Mouse (Mus musculus): ENCODE results near the gene Cdk20. TPM values are rescaled to one million over a fixed set of nuclear protein-coding genes. Genes with fewer than 3 reads are reported as not detected.
"Not testable (repeated sequence)": the region's sequence is repeated elsewhere in the genome, so short reads cannot be mapped to it uniquely, and the experiment has no call there.

Cdk20 gene
- polyA plus RNA-seq, 1 experiment from 2014 or later: 8.6 TPM

DNA sequence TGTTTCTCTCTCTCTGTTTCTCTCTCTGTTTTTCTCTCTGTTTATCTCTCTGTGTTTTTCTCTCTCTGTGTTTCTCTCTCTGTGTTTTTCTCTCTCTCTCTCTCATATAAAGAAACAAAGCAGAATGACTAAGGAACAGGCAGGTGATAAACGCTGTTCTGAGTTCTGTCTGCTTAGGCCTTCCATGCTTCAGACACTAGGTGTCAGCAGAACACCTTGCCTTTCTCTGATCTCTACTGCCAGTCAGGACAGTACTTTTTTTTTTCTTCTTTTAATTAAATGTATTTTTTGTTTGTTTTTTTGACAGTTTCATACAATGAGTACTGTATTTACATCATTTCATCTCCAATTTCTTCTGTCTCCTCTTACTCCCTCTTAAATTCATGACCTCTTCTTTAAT is 2.8 kb upstream of the Cdk20 start:
- no peaks in the 10 kb centered on the region for H3K36me3 ChIP-seq
- H3K9me3 ChIP-seq: no peaks in the 10 kb centered on the region
- no peaks in the 10 kb centered on the region for H3K27me3 ChIP-seq (replicated peaks)
- no peak overlapping the region for H3K27ac ChIP-seq
- H3K4me1 ChIP-seq (replicated peaks): peaks cover 11% of the 10 kb centered on the region; the same call in 1 of the 2 replicates
- H3K4me2 ChIP-seq (replicated peaks): no peak overlapping the region
- H3K4me3 ChIP-seq (replicated peaks): no peak overlapping the region
- 21% methylated on average over 1 of the region's 1 CpGs for WGBS
- ATAC-seq: no peak
- H3K9ac ChIP-seq: no peak overlapping the region

DNA sequence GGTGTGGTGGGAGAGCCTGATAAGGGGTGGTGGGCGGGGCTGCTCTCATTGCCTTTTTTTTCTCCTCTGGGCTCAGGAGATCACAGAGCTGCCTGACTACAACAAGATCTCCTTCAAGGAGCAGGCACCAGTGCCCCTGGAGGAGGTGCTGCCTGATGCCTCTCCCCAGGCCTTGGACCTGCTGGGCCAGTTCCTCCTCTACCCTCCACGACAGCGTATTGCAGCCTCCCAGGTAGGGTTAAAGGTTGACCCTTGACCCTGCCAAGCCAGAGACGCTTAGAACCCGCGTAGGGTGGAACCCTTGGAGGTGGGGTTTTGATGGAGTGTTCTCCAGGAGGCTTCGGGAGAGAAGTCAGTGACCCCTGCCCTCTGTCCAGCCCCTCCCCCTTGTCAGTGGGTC is 5.7 kb downstream of the Cdk20 start:
- H3K4me2 ChIP-seq (replicated peaks): no peak overlapping the region
- no peak overlapping the region for H3K27ac ChIP-seq
- peak; percentile 64 for ATAC-seq
- no peaks in the 10 kb centered on the region for H3K27me3 ChIP-seq (replicated peaks)
- no peak overlapping the region for H3K4me3 ChIP-seq (replicated peaks)
- H3K9ac ChIP-seq: no peak overlapping the region
- H3K36me3 ChIP-seq: no peaks in the 10 kb centered on the region
- H3K4me1 ChIP-seq (replicated peaks): peaks cover 9% of the 10 kb centered on the region
- 42% methylated on average over 7 of the region's 7 CpGs for WGBS
- H3K9me3 ChIP-seq: no peaks in the 10 kb centered on the region

DNA sequence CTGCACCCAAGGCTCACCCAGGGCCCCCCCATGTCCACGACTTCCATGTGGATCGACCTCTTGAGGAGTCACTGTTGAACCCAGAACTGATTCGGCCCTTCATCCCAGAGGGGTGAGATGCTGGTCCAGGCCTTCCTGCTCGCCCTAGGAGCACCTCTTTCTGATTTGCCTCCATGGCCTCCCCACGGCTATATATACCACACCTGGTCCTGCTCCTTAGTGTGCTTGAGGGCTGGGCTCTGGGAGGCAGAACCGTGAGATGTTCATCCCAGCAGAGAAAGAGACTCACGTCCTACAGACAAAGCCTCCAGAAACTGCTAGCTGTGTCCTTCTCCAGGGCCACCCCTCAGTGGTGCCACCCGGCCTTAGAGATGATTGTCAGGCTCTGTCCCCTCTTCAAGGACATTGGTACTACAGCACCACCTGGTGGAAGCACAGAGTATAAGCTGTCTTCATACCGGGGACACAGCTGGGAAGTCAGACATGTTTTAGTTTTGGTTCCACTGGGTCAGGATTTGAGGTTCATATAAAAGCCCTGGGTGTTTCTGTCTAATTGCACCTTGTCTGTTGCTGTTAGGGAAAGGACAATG is 6.8 kb downstream of the Cdk20 start:
- Histone ChIP-seq H3K36me3 (no peaks in the 10 kb centered on the region), H3K9me3 (no peaks in the 10 kb centered on the region), H3K27me3 (replicated peaks) (no peaks in the 10 kb centered on the region), H3K27ac (no peak overlapping the region), H3K4me2 (replicated peaks) (no peak overlapping the region), H3K4me1 (replicated peaks) (peaks cover 3% of the 10 kb centered on the region; the same call in 1 of the 2 replicates), H3K9ac (no peak overlapping the region), H3K4me3 (replicated peaks) (no peak overlapping the region)
- 58% methylated on average over 9 of the region's 9 CpGs for WGBS
- ATAC-seq: peak; percentile 74

DNA sequence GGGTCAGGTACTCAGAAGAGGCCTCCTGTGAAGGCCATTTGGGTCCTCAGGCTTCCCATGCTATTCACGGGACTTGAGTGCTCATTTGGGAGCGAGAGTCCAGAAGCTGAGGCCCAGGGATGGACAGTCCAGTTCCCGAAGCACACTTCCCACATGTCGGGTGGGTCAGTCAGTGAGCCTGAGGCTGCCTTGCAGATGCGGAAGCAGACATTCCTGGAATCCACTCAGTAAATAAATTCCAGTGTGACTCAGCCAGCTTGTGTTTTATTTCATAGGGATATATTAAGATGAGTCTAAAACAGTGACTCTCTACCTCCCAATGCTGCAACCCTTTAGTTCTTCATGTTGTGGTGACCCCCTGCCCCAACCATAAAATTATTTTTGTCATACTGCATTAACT is 7.4 kb downstream of the Cdk20 start:
- H3K27ac ChIP-seq: no peak overlapping the region
- H3K36me3 ChIP-seq: no peaks in the 10 kb centered on the region
- H3K9me3 ChIP-seq: no peaks in the 10 kb centered on the region
- ATAC-seq: no peak
- H3K27me3 ChIP-seq (replicated peaks): no peaks in the 10 kb centered on the region
- no peak overlapping the region for H3K4me3 ChIP-seq (replicated peaks)
- H3K4me2 ChIP-seq (replicated peaks): no peak overlapping the region
- H3K4me1 ChIP-seq (replicated peaks): peaks cover 3% of the 10 kb centered on the region; the same call in 1 of the 2 replicates
- no peak overlapping the region for H3K9ac ChIP-seq
- WGBS: 52% methylated on average over 5 of the region's 5 CpGs

DNA sequence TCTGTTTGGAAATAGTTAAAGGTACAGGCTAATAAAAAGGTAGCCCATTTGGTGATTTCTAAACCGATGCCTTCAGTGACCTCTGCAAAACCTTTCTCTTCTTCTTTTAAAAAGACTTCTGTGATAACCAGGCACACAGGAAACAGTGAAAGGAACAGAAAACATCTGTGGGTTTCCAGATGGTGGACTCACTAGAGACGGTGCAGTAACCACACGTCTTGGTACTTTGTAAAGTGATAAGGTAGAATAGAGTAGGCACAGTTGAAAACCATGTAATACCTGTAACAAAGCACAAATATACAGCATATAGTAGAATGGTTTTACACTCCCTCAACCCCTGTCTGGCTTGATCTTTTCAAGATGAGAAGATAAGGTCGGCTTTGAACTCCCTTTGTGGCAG is 8.5 kb downstream of the Cdk20 start:
- ATAC-seq: no peak
- no peaks in the 10 kb centered on the region for H3K9me3 ChIP-seq
- no peak overlapping the region for H3K4me2 ChIP-seq (replicated peaks)
- no peaks in the 10 kb centered on the region for H3K27me3 ChIP-seq (replicated peaks)
- H3K36me3 ChIP-seq: no peaks in the 10 kb centered on the region
- H3K9ac ChIP-seq: no peak overlapping the region
- H3K4me3 ChIP-seq (replicated peaks): no peak overlapping the region
- no peak overlapping the region for H3K27ac ChIP-seq
- 69% methylated on average over 4 of the region's 4 CpGs for WGBS
- peaks cover 3% of the 10 kb centered on the region; the same call in 1 of the 2 replicates for H3K4me1 ChIP-seq (replicated peaks)

DNA sequence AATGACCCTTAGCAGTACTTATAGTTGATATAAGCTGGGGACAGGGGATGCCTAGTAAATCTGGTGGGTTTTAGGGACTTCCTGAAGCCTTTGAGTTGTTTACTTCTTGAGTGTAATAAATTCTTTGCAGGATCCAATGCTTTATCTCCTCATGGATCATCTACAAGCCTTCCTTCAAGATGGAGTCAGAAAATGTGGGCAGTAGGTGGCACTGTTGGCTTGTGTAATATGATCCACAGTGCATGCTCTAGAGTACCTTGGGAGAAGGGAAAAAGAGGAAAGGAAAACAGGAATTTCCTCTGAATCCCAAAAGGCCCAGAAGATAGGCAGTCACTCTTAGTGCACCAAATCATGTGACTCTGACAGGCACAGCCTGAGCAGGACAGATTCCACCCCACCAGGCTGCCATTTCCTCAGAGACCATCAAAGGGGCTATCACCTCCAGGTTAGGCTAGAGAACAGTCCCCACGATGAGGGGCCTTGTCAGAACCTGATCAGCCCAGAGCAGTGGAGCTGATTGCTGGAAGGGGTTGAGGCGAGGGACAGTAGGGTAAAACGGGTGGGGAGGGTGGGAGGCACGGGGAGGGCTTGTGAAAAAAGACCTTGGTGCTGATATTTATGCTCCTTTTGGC is 11.3 kb downstream of the Cdk20 start:
- no peak overlapping the region for H3K4me2 ChIP-seq (replicated peaks)
- no peaks in the 10 kb centered on the region for H3K4me1 ChIP-seq (replicated peaks)
- no peaks in the 10 kb centered on the region for H3K27me3 ChIP-seq (replicated peaks)
- WGBS: 58% methylated on average over 4 of the region's 4 CpGs
- no peaks in the 10 kb centered on the region for H3K36me3 ChIP-seq
- H3K9ac ChIP-seq: no peak overlapping the region
- no peak overlapping the region for H3K27ac ChIP-seq
- ATAC-seq: peak; percentile 37
- no peaks in the 10 kb centered on the region for H3K9me3 ChIP-seq
- H3K4me3 ChIP-seq (replicated peaks): no peak overlapping the region

DNA sequence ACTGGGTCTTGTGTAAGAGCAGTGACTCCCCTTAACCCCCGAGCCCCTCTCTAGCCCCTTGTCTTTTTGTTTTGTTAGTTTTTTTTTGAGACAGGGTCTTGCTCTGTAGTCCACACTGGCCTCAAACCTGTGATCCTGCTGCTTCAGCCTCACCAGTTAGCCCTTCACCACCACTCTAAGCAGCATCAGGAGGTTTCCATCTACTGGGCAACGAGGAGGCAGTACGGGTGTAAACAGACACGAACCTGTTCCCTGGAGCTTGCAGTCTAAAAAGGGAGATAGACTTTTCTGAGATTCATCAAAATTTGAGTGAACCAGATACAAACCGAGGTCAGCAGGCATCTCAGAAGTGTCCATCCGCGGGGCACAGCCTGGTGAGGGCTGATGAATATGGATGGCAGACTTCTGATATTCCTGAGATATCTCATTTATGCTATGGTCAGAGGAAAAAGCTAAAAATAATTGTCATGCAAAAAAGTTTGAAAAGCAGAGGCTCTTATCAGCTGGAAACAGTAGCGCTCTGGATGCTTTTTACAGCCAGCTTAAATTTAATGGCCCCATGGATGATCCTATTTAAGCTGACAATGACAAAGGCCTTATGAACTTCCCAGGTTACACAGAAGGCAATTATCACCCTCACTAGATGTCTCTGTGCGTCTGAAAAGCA is 13.3 kb downstream of the Cdk20 start:
- 71% methylated on average over 9 of the region's 9 CpGs for WGBS
- no peaks in the 10 kb centered on the region for H3K27me3 ChIP-seq (replicated peaks)
- no peaks in the 10 kb centered on the region for H3K4me1 ChIP-seq (replicated peaks)
- H3K4me3 ChIP-seq (replicated peaks): no peak overlapping the region
- no peak overlapping the region for H3K27ac ChIP-seq
- no peak overlapping the region for H3K4me2 ChIP-seq (replicated peaks)
- no peak overlapping the region for H3K9ac ChIP-seq
- no peaks in the 10 kb centered on the region for H3K9me3 ChIP-seq
- no peaks in the 10 kb centered on the region for H3K36me3 ChIP-seq
- no peak for ATAC-seq

DNA sequence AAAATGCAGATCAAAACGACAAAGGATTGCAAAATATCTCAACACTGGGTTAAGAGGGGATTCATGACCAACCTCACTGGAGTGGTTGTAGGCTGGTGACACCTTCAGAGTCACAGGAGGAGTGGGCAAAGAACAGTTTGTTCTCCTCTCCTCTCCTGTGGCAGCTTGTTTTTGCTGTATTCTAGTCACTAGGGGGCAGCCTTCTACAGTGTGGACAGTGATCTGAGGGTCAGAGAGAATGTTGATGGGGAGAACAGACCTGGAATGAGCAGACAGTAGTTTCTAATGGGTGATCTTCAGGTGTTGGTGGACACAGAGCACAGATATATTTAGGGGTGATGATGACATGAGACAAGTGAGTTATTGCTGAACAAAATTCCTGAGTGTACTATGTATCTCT is 15.8 kb downstream of the Cdk20 start:
- no peaks in the 10 kb centered on the region for H3K27me3 ChIP-seq (replicated peaks)
- no peaks in the 10 kb centered on the region for H3K36me3 ChIP-seq
- no peak overlapping the region for H3K4me2 ChIP-seq (replicated peaks)
- H3K4me1 ChIP-seq (replicated peaks): no peaks in the 10 kb centered on the region
- H3K27ac ChIP-seq: no peak overlapping the region
- H3K9ac ChIP-seq: no peak overlapping the region
- no peaks in the 10 kb centered on the region for H3K9me3 ChIP-seq
- 3% methylated on average over 1 of the region's 1 CpGs for WGBS
- peak; percentile 69 for ATAC-seq
- no peak overlapping the region for H3K4me3 ChIP-seq (replicated peaks)

DNA sequence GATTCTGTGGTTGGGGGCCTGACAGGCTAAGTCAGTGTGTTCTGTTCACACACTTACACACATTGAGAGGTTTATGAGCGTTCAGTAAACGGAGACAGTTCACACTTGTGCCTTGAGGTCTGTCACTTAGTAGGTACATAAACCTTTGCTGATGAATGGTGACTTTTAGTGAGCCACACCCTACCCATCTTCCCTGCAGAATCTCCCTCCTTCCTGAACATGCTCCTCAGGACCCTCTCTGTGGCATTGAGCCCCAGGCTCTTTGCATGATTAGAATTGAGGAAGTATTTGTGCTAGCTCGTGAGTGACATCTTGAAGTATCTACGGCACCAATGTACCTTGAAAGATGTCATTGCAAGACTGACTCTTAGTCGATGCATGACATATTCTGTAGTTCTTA is 16.6 kb downstream of the Cdk20 start:
- H3K4me2 ChIP-seq (replicated peaks): no peak overlapping the region
- ATAC-seq: no peak
- WGBS: 82% methylated on average over 5 of the region's 5 CpGs
- no peaks in the 10 kb centered on the region for H3K4me1 ChIP-seq (replicated peaks)
- no peak overlapping the region for H3K9ac ChIP-seq
- no peak overlapping the region for H3K4me3 ChIP-seq (replicated peaks)
- H3K27ac ChIP-seq: no peak overlapping the region
- no peaks in the 10 kb centered on the region for H3K27me3 ChIP-seq (replicated peaks)
- no peaks in the 10 kb centered on the region for H3K36me3 ChIP-seq
- no peaks in the 10 kb centered on the region for H3K9me3 ChIP-seq

DNA sequence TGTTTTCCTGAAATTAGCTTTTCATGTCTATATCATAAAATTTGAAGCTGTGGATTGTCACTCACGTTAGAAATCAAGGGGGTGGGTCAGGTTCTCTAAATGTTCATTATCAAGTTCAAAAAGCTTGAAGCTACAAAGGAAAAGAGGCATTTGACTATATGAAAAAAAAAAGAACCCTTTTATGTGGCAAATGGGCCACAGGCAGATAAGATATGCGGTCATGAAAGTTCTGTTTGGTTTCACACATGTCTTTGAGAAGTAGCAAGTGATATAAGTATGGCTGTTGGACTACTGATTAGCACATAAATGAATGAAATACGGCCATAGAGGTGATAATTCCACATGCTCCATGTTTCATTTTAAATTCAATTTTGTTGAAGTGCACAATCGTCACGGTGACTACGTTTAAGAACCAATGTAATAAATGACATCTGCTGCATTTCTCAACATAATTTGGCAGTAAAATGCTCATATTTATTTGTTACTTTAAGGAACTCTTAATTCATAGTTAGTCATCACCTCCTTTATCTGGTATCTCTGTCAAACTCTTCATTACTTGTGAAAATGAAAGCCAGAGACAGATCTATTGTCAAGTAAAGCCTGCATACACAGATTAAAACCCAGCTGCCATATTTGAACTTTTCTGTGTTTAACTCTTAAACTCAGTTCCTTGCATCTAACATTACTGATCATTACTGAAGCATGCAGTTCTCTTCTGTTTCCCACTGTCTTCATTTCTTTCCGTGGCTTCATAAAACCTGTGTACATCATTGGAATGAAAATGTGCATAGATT is 18.1 kb downstream of the Cdk20 start:
- Histone ChIP-seq H3K9me3 (no peaks in the 10 kb centered on the region), H3K27ac (no peak overlapping the region), H3K9ac (no peak overlapping the region), H3K36me3 (no peaks in the 10 kb centered on the region), H3K4me3 (replicated peaks) (no peak overlapping the region), H3K4me2 (replicated peaks) (no peak overlapping the region), H3K4me1 (replicated peaks) (no peaks in the 10 kb centered on the region), H3K27me3 (replicated peaks) (no peaks in the 10 kb centered on the region)
- no peak for ATAC-seq
- 73% methylated on average over 7 of the region's 7 CpGs for WGBS

DNA sequence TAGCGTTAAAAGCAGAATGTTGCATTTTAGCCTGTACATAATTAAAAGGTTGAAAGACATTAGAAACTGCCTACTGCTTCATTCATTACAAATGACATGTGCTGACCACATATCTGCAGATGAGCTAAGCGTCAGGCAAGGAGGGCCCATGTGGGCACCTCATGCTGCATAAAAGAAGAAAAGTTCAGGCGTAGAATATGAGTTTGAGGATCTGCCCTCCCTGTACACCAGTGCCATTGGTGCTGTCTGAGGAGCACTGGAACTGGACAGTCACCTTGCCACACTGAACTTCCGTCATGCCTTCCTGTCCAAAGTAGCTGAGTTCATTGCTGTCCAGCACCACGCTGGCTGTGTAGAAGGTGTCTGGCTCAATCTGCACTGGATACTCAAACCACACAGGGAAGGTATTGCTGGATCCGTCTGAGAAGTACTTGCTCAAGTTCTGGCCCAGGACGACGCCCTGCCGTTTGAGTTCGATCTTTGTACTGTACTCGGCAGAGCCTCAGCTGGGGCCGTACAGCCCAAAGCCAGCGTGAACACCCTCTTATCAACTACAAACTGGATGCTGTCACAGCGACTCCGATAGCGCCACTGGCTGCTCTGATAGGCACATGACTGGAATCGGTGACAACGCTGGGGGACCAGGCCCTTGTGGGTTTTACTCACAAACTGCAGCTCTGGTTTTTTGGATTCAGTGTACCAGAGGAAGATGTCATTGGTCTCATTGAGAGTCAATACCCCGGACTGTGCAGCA is 25.3 kb downstream of the Cdk20 start:
- whole genome bisulfite sequencing: 84% methylated on average over 19 of the region's 19 CpGs
- H3K4me2 ChIP-seq (replicated peaks); H3K27ac ChIP-seq; H3K36me3 ChIP-seq; H3K9me3 ChIP-seq; H3K9ac ChIP-seq; H3K4me3 ChIP-seq (replicated peaks); H3K4me1 ChIP-seq (replicated peaks); H3K27me3 ChIP-seq (replicated peaks): not testable (repeated sequence)
- peak; percentile 58; the same call in 1 of the 2 replicates for ATAC-seq

DNA sequence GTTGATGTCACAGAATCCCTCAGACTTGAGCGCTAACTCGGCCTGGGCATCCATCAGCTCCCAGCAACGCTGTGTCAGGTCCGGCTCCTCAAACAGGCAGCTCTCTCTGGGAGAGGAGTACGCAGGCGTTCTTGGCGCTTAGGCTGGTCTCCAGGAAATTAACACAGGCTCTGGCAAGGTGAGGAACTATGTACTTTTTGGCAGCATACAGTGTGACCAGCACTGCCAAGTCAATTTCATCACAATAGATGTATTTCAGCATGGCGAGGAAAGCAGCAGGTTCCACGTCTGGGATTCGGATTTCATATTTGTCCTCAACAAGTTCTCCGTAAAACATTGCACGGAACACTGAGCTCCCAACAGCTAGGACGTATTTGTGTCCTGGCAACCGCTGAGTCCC is 26.1 kb downstream of the Cdk20 start:
- ATAC-seq: no peak
- 89% methylated on average over 14 of the region's 14 CpGs for WGBS
- no peak overlapping the region for H3K4me2 ChIP-seq (replicated peaks)

More for the DNA sequence above, 26.1 kb downstream of the Cdk20 start:
- no peak overlapping the region for H3K27ac ChIP-seq
- H3K36me3 ChIP-seq: no peaks in the 10 kb centered on the region
- H3K4me3 ChIP-seq (replicated peaks): no peak overlapping the region
- no peaks in the 10 kb centered on the region for H3K27me3 ChIP-seq (replicated peaks)
- no peaks in the 10 kb centered on the region for H3K4me1 ChIP-seq (replicated peaks)
- H3K9me3 ChIP-seq: no peaks in the 10 kb centered on the region
- H3K9ac ChIP-seq: no peak overlapping the region

Data from intestine, embryonic 15.5 days (tissue).